Comparison of ENCODE assay signal across 8 mouse cellular contexts in genomic region chr11:89058515-89059270, GRCm38 (mm10). TPM values are rescaled to one million over a fixed set of nuclear protein-coding genes. Genes with fewer than 3 reads are reported as not detected.
DNase-seq lines count a peak whose midpoint lies in the region; ATAC-seq and TF ChIP-seq lines count a peak whose summit lies in the region.

No protein-coding gene starts in this region.

- 0 out of 2 replicates have a peak, but pooled peaks cover 7% of the 10 kb centered on the region for H3K36me3 ChIP-seq in limb, embryonic 14.5 days (ENCODE audit: control insufficient read depth, insufficient read depth, low read length)
- peaks cover 19% of the 10 kb centered on the region for H3K36me3 ChIP-seq in neural tube, embryonic 13.5 days

- no peaks in the 10 kb centered on the region for H3K9me3 ChIP-seq in limb, embryonic 14.5 days (ENCODE audit: control insufficient read depth, low read length)
- no peaks in the 10 kb centered on the region for H3K9me3 ChIP-seq in neural tube, embryonic 13.5 days

- no peak for TF ChIP-seq POLR2A in limb, embryonic 14.5 days (IDR thresholded peaks at IDR 0.05; ENCODE audit: borderline replicate concordance, extremely low read depth, insufficient read depth, insufficient read length)

- H3K9ac ChIP-seq in limb, embryonic 14.5 days (ENCODE audit: low read depth, low read length, severe bottlenecking): peak overlapping the region; percentile 78; the same call in 1 of the 2 replicates
- peak overlapping the region; percentile 91 for H3K9ac ChIP-seq in neural tube, embryonic 13.5 days

- H3K4me3 ChIP-seq in limb, embryonic 14.5 days (replicated peaks; ENCODE audit: low read length): peak overlapping the region; percentile 79
- peak overlapping the region; percentile 91 for H3K4me3 ChIP-seq in neural tube, embryonic 13.5 days

- 73% methylated on average over 11 of the region's 11 CpGs for WGBS in limb, embryonic 14.5 days
- 75% methylated on average over 11 of the region's 11 CpGs for WGBS in neural tube, embryonic 13.5 days

- H3K27me3 ChIP-seq in limb, embryonic 14.5 days (ENCODE audit: control insufficient read depth, insufficient read depth, low read length): no peaks in the 10 kb centered on the region
- no peaks in the 10 kb centered on the region for H3K27me3 ChIP-seq in neural tube, embryonic 13.5 days

- peak; percentile 54 for ATAC-seq in granulocyte monocyte progenitor cell, adult 5-6 weeks (replicated peaks; ENCODE audit: poor library complexity, severe bottlenecking)
- no peak for ATAC-seq in limb, embryonic 14.5 days (ENCODE audit: low FRiP score, low read depth)
- no peak for ATAC-seq in neural tube, embryonic 13.5 days (ENCODE audit: low read depth)

- no peak overlapping the region for H3K27ac ChIP-seq in limb, embryonic 14.5 days (replicated peaks; ENCODE audit: low read depth, low read length)
- no peak overlapping the region for H3K27ac ChIP-seq in neural tube, embryonic 13.5 days (replicated peaks)

- peak overlapping the region; percentile 83 for H3K4me2 ChIP-seq in limb, embryonic 14.5 days (replicated peaks; ENCODE audit: low read depth, low read length, severe bottlenecking)
- H3K4me2 ChIP-seq in neural tube, embryonic 13.5 days: peak overlapping the region; percentile 82

- peak; percentile 26 to 30 for DNase-seq in cerebellum, postnatal 10 days
- no peak for DNase-seq in cerebellum, adult 9-11 months
- peak; percentile 22 for DNase-seq in MN1 (ENCODE audit: low spot score)
- DNase-seq in limb, embryonic 14.5 days (ENCODE audit: low spot score): no peak
- no peak for DNase-seq in frontal cortex, postnatal 36 days (ENCODE audit: low spot score in 2 of 2)
- DNase-seq in left cerebral cortex, adult 11 months (ENCODE audit: low spot score): no peak

- peaks cover 15% of the 10 kb centered on the region for H3K4me1 ChIP-seq in limb, embryonic 14.5 days (ENCODE audit: control insufficient read depth, insufficient read depth, low read length)
- peaks cover 40% of the 10 kb centered on the region for H3K4me1 ChIP-seq in neural tube, embryonic 13.5 days (replicated peaks)

RNA-seq across cellular contexts. Expression of gene Dgke, which starts 8.0 kb away (rescaled TPM):
- total RNA-seq in granulocyte monocyte progenitor cell, adult 5-6 weeks (2014; fragmentation: Nextera tagmentation): 4.9 and 6.8 TPM in 2 replicates
- 5.0 and 7.3 TPM in 2 replicates for total RNA-seq in granulocyte monocyte progenitor cell, adult 5-6 weeks (2017)
- polyA plus RNA-seq in limb, embryonic 14.5 days (2012; rRNA removed): 6.2 and 7.0 TPM in 2 replicates
- 3.3 and 3.6 TPM in 2 replicates for polyA plus RNA-seq in limb, embryonic 14.5 days (2014; fragmentation: Nextera tagmentation; extraction: Ambion mirVana)
- 13.5 and 15.6 TPM in 2 replicates for polyA plus RNA-seq in neural tube, embryonic 13.5 days (2015; fragmentation: Nextera tagmentation; extraction: Ambion mirVana)

RNA-seq across cellular contexts. Expression of gene Gm525, which starts 14.9 kb away (rescaled TPM):
- not detected in 2 replicates for total RNA-seq in granulocyte monocyte progenitor cell, adult 5-6 weeks (2014; fragmentation: Nextera tagmentation)
- not detected in 2 replicates for total RNA-seq in granulocyte monocyte progenitor cell, adult 5-6 weeks (2017)
- polyA plus RNA-seq in limb, embryonic 14.5 days (2012; rRNA removed): 2.3 and 3.1 TPM in 2 replicates
- polyA plus RNA-seq in limb, embryonic 14.5 days (2014; fragmentation: Nextera tagmentation; extraction: Ambion mirVana): 1.8 and 2.1 TPM in 2 replicates
- not detected in 2 replicates for polyA plus RNA-seq in neural tube, embryonic 13.5 days (2015; fragmentation: Nextera tagmentation; extraction: Ambion mirVana)

RNA-seq across cellular contexts. Expression of gene Trim25, which starts 59.5 kb away (rescaled TPM):
- 26.9 and 32.2 TPM in 2 replicates for total RNA-seq in granulocyte monocyte progenitor cell, adult 5-6 weeks (2014; fragmentation: Nextera tagmentation)
- 14.0 and 18.4 TPM in 2 replicates for total RNA-seq in granulocyte monocyte progenitor cell, adult 5-6 weeks (2017)
- polyA plus RNA-seq in limb, embryonic 14.5 days (2012; rRNA removed): 5.6 and 6.2 TPM in 2 replicates
- polyA plus RNA-seq in limb, embryonic 14.5 days (2014; fragmentation: Nextera tagmentation; extraction: Ambion mirVana): 5.8 and 6.1 TPM in 2 replicates
- polyA plus RNA-seq in neural tube, embryonic 13.5 days (2015; fragmentation: Nextera tagmentation; extraction: Ambion mirVana): 5.0 and 5.5 TPM in 2 replicates

Comparison
In these comparisons a context has a peak if more than half of its experiments do, and no peak if none do; other contexts are left out.
1. DNase-seq: peak in cerebellum, postnatal 10 days (2 of 2) and MN1 (single experiment); none in cerebellum, adult 9-11 months (single experiment), limb, embryonic 14.5 days (single experiment), frontal cortex, postnatal 36 days (0 of 2) and left cerebral cortex, adult 11 months (single experiment).